Mouse (Mus musculus): ENCODE data around the gene Vmn1r59. TPM values are rescaled to one million over a fixed set of nuclear protein-coding genes. Genes with fewer than 3 reads are reported as not detected.
"Not testable (repeated sequence)": the region's sequence is repeated elsewhere in the genome, so short reads cannot be mapped to it uniquely, and the experiment has no call there.

Gene Vmn1r59
- not detected for total RNA-seq (2021)

DNA sequence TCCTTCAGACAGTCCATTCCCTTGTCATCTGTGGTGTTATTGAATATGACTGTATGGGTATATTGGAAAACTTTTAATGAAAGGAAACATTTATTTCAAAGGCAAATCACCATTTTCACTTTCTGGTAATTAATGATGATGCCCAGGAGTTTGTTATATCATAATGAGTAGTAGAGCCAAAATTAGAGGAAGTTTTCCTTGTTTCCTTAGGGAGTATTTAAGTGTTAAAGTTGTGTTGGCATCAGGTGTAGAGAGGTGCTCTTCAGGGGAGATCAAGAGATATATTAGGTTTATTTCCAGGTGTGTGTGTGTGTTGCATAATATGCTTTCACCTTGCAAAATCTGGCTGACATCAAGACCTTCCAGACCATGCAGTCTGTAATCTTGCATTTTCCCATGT is at the start of gene Vmn1r59:
Gene Vmn1r59 (minus strand): TSS at position 101 of the 400 bp plus-strand sequence.
- intact Hi-C loops (cut with DNase I) = no loop called here
- DNase-seq (ENCODE audit: low spot score in 2 of 2) = no peak

GRCm38 (mm10) chr7:5493856-5494255 is 37.3 kb upstream of the Vmn1r59 start, which contains the start of gene Vmn2r28:
TSS of gene Vmn2r28 (minus strand) at chr7:5493956.
- intact Hi-C loops (cut with DNase I); DNase-seq (ENCODE audit: low spot score in 2 of 2): not testable (repeated sequence)

GRCm38 (mm10) chr7:5454011-5454410 is 2.6 kb downstream of the Vmn1r59 start:
- DNase-seq (ENCODE audit: low spot score in 2 of 2); intact Hi-C loops (cut with DNase I): not testable (repeated sequence)

GRCm38 (mm10) chr7:5448627-5449026 is 7.9 kb downstream of the Vmn1r59 start:
- intact Hi-C loops (cut with DNase I) = no loop called here
- no peak for DNase-seq (ENCODE audit: low spot score in 2 of 2)

DNA sequence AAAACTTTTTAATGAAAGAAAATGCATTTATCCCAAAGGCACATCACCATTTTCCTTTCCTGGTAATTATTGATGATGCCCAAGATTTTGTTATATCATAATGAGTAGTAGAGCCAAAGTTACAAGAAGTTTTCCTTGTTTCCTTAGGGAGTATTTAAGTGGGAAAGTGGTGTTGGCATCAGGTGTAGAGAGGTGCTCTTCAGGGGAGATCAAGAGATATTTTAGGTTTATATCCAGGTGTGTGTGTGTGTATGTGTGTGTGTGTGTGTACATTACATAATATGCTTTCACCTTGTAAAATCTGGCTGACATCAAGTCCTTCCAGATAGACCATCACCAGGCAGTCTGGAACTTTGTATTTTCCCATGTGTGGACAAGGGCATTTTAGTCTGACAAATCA is 43.3 kb downstream of the Vmn1r59 start, which contains the start of gene Vmn1r58:
Gene Vmn1r58 (minus strand): TSS at position 101 of the 400 bp plus-strand sequence.
- intact Hi-C loops (cut with DNase I); DNase-seq (ENCODE audit: low spot score in 2 of 2): not testable (repeated sequence)

- intact Hi-C loops (cut with DNase I) = no loop called here
- no peak for DNase-seq (ENCODE audit: low spot score in 2 of 2)
Measured at GRCm38 (mm10) chr7:5406201-5406600, 50.4 kb downstream of the Vmn1r59 start.

Other genes with a start within 250 kb of the Vmn1r59 start
- not detected for gene Vmn1r57, start 238.3 kb downstream of the Vmn1r59 start, total RNA-seq (2021)
- not detected for gene Gm5065, start 106.2 kb downstream of the Vmn1r59 start, total RNA-seq (2021)
- gene Nlrp2, start 105.7 kb downstream of the Vmn1r59 start, total RNA-seq (2021) = not detected
- not detected for gene Vmn1r58, start 43.4 kb downstream of the Vmn1r59 start, total RNA-seq (2021)
- not detected for gene Vmn2r28, start 37.2 kb upstream of the Vmn1r59 start, total RNA-seq (2021)
- not detected for gene Vmn1r60, start 90.5 kb upstream of the Vmn1r59 start, total RNA-seq (2021)
- not detected for gene Vmn1r61, start 156.5 kb upstream of the Vmn1r59 start, total RNA-seq (2021)
- gene Vmn1r62, start 216.9 kb upstream of the Vmn1r59 start, total RNA-seq (2021) = not detected